Mouse (Mus musculus): ENCODE measurements at regions not wholly inside any gene's neighbourhood (a gene's known extent, or its start where the extent isn't known, plus 50 kb on each side); places are given as distances from the start of the nearest gene placed in this dataset.

DNA sequence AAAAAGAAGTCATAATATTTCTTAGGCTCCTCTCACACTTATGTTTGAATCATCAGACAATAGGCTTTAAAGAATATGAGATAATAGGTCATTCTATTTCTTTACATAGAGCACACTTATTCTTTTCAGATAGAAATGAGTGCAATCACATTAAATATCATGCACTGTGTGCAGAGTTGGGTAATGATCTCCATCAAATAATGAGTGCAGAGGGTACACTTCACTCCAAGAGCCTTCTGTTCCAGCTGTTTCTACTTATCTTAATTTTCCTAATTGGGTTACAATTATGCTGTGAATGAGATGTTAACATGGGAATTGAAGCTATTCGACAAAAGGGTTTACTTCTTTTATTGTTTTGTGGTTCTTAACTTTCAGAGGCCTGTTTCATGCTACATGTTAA, 707.5 kb upstream of the Mdga2 start:
- in situ Hi-C loops (cut with MboI, MseI), result no loop called here

DNA sequence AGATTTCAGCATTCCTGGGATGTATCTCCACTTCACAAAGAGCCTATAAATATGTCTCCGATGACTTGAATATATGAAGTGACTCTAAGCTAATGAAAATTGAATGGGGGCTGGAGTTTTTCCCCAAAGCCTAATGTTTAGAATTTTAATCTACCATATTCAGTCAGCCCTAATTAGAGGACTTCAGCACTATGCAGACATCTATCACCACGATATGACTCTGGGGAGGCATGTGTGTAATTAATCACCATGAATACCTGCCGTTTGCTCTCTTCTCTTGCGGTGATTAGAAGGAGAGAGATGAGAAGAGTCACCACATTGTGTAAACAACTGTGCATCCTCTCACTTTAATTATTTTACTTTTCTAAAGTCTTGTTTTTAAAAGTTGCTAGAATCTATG, 692.3 kb upstream of the Mdga2 start:
- in situ Hi-C loops (cut with MboI, MseI), result loop anchor here (10.0 kb wide), 1 partner anchor 260 kb away; no protein-coding TSS in a partner anchor

DNA sequence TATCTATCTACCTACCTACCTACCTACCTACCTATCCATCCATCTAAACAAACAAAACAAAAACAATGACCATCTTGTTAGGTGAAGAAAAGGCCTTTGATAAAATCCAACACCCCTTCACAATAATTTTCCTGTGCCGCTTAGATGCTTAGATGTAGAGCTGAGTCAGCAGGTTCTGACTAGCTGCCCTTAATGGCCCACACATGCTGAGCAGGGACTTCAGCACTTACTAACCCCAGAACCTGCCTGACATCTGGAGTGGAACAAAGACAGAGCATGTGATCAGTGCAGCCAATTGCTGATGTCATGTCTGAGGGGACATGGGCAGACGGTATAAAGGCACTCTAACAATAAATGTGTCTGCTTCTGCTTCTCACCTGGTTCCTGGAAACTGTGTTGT, 664.9 kb upstream of the Mdga2 start:
- in situ Hi-C loops (cut with MboI, MseI), result no loop called here

DNA sequence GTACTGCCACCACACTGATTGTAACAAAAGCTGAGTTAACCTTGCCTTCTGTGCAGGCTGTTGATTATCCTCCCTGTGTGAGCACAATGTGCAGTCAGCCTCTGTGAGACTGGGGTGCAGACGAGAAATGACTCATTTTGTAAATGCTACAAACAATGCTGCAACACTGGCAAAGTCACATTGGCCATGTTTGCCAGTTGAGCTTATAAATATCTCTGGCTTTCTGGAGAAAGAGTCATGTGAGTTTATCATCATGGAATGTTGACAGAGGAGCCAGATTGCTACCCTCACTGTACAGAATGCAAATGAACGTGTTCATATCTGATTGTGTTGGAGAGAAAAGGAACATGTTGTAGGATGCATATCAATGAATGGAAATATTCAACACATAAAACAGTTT, 640.3 kb upstream of the Mdga2 start:
- in situ Hi-C loops (cut with MboI, MseI), result no loop called here

DNA sequence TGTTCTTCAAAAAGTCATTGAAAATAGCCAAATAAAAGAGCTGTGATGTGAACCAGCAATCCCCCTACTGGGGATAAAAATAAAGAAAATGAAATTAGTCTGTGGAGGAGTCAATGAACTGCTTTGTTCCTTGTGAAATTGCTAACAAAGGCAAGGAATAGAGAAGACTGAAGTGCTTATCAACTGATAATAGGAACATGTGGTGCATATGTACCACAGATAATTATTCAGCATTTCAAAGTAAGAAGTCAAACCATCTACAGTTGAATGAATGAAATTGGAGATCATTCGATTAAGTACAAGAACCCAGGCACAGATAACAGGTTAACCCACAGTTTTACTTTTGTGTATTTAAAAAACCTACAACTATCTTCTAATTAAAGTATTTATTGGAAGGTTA, 638.4 kb upstream of the Mdga2 start:
- in situ Hi-C loops (cut with MboI, MseI), result no loop called here

DNA sequence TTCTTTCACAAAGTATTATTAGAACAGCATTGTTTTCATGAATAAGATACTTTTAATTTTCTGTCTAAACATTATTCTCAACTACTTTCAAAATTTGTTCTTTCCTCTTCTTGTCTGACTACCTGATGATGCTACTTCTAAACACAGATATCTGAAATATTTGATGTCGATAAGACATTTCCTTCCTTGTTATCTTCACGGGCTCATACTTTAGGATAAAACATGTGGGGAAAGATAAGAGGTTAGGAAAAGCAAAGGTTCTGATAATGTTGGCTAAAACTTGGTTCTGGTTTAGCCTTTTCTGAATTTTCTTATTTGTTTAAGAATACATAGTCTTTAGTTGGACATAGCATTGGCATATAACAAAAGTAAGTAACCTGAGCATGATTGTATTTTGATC, 630.3 kb upstream of the Mdga2 start:
- in situ Hi-C loops (cut with MboI, MseI), result no loop called here

DNA sequence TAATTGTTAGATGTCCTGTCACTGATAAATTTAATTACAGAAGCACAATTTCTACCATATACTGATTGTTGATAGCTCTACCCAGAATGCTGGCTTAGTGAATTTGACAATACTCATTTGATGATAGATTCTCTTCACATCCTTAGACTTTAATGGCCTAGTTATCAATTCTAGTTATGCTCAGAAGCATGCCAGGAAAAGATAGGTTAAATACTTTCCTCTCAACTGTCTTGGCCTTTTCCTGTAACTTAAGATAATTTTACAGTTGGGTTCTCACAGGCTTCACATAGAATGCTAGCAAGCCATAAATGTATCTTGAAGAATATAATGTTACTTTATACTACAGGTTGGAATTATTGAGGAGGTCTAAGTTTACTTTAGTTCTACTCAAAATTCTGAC, 625.2 kb upstream of the Mdga2 start:
- in situ Hi-C loops (cut with MboI, MseI), result no loop called here

DNA sequence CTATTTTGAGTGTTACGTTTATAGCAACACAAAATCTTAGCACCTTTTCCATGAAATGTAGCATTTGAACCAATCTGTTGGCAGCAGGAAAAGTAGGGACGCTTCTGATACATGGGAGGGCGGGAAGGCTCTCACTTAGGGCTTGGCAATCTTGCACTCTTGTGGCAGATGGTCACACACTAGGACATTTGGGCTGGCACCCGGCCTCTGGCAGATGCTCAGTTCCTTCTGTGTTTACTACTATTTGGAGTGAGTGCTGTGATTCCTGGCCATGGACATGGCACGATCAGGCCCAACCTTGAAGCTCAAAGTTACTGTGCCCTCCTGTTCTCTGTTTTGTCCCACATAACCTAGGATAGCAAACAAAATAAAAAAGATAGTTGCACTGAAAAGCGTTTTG, 581.9 kb upstream of the Mdga2 start:
- in situ Hi-C loops (cut with MboI, MseI), result no loop called here

DNA sequence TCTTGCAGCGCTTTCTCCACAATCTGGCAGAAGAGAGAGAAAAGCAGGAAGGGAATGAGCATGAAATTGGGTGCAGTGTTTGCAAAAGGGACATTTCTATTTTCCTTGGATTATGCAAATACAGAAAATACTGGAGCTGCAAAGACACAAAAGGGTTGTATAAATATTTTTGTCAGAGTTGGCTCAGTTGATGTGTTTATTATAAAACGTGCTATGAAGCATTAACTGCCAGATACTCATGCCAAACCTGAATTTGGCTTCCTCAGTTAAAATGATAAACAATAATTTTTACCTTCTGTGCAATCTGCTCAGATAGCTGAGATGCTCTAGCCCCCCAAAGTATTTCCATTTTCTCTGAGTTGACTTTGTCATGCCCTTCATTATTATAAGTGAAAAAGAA, 577.4 kb upstream of the Mdga2 start:
- in situ Hi-C loops (cut with MboI, MseI), result loop anchor here (25.0 kb wide), 1 partner anchor 1288 kb away; no protein-coding TSS in a partner anchor
